Mouse (Mus musculus) G1E-ER4 (cell line): ENCODE measurements around the gene Kcnk7. TPM values are rescaled to one million over a fixed set of nuclear protein-coding genes. Genes with fewer than 3 reads are reported as not detected.

ENCODE experiments used
- GATA1 ChIP-seq: IDR thresholded peaks from one replicate; pipeline ENCODE4 v1.8.0; 2012; ENCODE audit warnings: low read length, inconsistent platforms
- polyA plus RNA-seq: library from polyadenylated mRNA; stranded (reverse); fragments of >175 nt; gene quantifications from 2 replicates; pipeline ENCODE4 v1.2.3, GENCODE M21; 2012

The Kcnk7 gene
- polyA plus RNA-seq: 0.21 and 0.23 TPM in 2 replicates

DNA sequence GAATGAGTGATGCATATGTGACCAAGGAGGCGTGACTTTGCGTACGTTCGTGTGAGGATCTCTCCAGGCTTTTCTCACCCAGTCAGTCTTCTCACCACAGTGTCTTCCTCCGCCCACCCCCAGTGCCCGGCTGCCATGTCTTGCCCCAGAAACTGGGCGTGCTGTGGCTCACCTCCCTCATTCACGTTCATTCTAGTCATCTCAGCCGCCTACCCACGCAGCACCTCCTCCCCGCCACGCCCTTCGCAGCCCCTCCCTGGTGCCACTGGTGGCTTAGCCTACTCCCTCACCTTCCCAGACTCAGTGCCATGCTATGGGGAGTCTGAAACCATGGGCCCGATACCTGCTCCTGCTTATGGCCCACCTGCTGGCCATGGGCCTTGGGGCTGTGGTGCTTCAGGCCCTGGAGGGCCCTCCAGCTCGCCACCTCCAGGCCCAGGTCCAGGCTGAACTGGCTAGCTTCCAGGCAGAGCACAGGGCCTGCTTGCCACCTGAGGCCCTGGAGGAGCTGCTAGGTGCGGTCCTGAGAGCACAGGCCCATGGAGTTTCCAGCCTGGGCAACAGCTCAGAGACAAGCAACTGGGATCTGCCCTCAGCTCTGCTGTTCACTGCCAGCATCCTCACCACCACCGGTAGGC, at the start of gene Kcnk7:
Gene Kcnk7 (plus strand): TSS at position 205 of the 638 bp plus-strand sequence.
- no peak for TF ChIP-seq GATA1

DNA sequence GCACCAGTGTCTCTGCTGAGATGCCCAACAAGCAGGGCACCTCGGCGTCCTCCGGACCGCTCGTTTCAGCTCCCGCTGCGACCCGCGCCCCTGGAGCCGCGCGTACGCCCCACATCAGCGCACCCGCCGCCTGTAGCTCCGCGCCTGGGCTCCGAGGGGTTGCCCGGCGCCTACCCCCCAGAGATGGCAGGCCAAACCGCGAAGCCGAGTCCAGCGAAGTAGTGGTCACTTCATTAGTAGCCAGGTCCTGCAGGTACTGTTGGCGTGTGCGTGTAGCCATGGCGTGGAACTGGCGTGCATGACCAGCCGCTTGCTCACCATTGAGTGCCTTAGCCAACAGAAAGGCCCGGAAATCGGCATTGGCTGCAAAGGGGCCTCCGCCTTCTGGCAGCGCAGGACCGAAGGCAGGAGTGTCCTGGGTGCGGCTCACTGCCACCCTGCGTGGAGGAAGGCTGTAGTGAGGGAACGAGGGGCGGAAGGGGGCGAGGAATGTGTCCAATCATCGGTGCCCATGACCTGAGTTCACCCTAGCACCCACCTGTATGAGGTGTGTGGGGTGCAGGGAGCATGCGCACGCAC, 49.4 kb upstream of the Kcnk7 start:
- TF ChIP-seq GATA1: no peak

DNA sequence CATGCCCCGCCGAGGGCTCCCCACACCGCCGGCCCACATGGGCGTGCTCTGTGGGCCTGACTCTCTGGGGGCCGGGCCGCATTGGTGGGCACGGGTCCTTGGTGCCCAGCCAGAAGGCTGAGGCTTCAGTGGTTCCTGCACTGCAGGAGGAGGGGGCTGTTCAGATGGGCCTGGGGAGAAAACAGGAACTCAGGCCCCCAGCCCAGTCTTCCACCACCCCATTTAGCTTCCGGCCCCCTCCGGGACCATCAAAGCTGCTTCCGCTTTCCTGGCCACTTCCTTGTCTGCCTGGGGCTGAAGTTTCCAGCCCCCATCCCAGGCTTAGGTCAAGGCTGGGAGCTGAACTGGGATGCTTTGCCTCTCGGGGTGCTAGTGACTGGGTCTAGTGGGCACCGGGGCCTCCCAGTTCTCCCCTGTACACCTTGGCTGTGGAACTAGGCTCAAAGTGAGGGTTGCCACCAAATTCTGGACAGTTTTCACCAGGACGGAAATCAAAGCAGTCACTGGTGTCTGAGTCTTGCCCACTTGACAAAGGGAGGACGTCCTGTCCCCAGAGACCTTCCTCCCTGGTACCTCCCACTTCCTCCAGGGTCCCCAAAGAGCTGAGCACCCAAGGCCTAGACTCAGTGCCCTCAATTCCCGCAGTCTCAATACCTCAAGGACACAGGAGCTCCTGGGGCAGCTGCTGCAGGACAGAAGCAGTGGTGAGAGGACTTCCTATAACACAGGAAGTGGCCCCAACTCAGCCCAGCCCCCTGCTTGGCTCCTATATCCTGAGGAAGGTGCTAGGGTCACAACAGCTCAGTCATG, 43.0 kb upstream of the Kcnk7 start:
- TF ChIP-seq GATA1: no peak

DNA sequence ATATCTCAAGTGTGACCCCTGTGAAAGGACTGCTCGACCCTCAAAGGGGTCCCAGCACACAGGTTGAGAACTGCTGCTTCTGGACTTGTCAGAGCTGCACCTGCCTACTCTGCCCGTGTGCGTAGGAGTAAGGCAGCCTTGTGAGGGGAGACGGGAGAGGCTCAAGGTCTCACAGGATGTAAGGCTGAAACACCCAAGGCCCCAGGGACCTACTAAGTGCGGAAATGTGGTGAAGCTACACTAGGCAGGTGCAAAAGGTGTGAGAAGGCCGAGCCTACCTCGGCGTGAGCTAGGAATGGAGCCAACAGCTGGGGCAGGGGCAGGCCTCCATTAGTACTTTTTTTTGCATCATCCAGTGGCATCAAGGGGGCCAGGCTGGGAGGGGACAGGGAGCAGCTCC, 41.9 kb upstream of the Kcnk7 start:
- no peak for TF ChIP-seq GATA1

DNA sequence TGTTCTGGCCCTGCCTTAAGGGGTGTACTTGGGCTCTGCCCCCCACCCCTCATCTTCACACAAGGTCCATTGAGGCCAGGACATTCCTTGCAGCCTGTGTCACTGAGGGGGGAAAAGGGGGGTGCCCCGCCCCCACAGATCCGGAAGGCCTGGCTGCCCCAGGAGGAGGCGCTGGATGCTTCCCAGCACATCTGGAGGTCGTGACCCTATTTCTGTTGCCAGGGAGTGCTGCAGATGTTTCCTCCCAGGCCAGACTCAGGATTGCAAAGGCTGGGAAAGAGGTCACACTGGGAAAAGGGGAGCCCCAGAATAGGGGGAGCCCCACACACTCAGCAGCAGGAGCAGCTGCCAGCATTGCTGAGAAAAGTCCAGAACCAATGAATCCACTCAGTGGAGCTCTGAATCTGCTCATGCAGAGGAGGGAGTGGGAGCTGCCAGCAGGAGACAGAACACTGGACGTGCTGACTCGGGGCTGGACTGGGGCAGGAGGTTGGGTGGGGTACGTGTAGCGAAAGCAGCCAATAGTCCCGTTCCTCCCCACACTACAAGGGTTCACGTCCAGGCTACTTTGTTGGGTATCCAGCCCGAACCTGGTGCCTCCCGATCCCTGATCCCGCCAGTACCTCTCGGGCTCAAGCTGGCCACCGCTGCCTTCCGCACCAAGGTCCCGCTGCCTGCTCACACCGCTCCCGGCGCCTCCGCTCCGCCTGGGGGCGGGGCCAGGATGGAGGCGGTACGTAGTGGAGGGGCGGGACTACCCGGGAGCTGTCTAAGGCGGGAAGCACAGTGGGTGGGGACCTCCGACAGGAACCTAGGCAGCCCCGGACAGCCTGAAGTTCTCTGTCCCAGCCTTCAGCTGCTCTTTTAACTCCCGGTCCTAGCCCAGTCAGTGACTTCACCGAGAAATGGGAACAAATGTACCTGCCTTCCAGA, 40.9 kb upstream of the Kcnk7 start, which contains the start of gene Sipa1:
Gene Sipa1 (minus strand): TSS at position 727 of the 933 bp plus-strand sequence.
- no peak for TF ChIP-seq GATA1

DNA sequence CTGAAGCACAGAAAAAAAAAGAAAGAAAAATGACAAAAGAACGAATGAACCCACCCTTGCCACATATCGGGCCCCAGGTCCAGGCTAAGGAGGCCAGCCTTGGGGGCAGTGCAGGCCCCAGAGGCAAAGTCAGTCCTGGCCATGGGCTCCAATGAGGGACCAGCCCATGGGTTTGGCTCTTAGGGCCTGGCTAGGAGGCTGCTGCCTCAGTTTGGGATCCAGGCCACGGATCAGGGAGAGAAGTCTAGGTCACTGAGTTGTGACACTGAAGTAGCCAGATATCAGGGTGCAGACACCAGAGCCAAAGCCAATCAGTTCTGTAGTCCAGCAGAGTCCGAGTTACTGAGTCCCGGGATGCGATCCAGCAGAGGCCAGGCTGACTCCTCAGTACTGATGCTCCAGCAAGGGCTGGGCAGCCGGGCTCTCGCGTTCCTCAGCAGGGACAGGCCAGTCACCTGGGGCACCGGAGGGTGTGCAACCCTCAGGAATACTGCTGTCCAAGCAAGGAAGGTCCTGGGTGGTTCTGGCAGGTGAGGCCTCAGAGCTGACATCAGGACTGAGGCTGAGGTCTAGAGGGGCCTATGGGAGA, 39.4 kb upstream of the Kcnk7 start:
- TF ChIP-seq GATA1: no peak

DNA sequence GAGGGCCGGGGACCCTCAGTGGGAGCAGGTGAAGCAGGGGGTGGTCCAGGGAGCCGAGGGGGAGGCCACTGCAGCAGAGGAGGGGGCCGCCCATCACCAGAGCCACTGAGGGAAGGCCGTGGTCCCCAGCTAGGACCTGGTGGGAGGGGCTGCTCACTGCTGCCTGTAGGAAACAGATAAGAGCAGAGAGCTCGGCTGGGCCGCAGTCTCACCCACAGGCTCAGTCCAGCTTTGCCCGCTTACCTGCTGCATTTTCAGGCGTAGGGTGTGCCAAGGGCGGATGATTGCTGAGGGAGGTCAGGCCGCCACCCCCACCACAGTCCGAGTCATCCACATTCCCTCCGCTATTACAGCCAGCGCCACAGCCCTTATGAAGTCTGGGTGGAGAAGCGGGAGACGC, 38.7 kb upstream of the Kcnk7 start:
- TF ChIP-seq GATA1: no peak

DNA sequence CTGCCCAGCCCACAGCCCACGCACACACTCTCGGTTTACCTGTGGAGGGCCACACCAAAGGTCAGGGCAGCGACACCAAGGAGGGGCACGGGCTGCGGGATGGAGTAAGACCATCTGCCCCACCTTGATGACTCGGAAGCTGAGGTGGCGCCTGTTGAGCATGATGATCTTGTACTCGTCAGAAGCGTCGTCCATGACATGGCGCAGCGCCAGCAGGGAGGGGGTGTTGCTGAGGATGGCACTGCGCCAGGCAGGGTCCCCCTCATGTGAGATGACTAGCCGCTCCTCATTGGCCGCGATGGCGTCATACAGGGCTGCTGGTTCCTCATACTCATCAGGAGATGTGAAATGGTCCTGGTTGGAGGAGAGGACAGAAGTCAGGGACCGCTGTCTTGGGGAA, 37.8 kb upstream of the Kcnk7 start:
- TF ChIP-seq GATA1: no peak

DNA sequence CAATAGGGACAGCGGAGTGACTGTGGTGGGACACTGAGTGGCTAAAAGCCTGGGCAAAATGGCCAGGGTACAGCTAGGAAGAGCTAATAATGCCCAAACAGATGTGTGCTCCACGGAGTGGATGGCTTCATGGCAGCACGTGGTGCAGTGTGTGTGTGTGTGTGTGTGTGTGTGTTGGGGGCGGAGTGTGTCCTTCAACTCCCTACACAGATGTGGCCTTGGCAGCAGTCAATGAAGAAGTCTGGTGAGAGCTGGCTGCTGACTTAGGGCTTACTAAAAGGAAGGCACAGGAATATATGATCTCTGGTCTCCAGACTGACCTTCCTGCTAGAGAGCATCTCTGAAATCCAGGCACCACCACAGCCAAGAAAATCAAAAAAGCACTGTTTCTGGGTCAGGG, 35.8 kb upstream of the Kcnk7 start:
- TF ChIP-seq GATA1: no peak

DNA sequence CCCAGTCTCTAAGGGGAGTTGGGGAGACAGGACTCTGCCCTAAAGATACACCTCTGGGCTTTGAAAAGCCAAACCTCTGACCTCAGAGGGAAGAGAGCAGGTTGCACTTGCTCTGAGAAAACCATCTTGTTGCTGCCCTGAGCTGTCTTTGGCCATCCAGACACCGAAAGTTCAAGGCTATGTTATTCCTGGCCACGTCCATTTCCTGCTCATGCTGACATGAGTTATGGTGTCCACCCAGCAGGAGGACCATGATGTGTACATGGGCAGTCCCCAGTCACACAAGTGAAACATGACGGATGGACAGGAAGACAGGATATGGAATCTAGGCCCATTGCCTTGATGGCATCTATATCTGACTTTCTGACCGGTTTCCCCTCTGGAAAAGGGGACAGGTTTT, 23.7 kb upstream of the Kcnk7 start:
- no peak for TF ChIP-seq GATA1

DNA sequence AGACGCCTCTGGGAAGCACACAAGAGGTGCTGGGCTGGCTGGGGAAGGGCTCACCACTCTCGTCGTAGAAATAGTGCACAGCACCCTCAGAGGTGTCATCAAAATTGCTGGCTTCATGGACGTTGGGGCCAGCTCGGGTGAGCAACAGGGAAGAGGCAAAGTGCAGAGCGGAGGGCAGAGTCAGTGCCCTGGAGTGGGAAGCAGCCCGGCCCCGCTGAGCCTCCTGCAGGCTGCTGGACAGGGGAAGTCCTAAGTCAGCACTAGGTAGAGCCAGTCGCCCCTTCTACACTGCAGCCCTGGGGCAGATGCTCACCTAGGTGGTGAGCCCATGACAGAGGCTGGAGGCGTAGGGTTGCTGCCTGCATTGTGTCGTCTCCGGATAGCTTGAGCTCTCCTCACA, 19.9 kb upstream of the Kcnk7 start:
- no peak for TF ChIP-seq GATA1

DNA sequence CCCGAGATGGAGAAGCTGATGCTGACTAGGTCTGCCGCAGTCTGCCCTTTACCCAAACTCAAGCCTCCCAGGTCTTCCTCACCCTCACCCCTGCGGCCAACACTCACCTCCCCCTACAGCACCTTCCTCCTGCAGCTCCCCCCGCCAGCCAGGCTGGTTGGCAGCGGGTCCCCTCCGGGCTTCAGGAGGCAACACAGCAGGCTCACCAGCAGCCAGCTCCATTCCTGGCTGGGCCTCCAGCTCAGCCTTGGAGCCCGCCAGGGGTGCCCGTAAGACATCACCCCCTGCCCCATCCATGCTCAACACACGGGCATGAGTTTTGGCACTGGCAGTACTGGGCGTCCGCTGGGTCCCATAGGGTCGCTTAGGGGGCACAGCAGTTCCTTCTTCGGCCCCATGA, 19.2 kb upstream of the Kcnk7 start:
- TF ChIP-seq GATA1: no peak

DNA sequence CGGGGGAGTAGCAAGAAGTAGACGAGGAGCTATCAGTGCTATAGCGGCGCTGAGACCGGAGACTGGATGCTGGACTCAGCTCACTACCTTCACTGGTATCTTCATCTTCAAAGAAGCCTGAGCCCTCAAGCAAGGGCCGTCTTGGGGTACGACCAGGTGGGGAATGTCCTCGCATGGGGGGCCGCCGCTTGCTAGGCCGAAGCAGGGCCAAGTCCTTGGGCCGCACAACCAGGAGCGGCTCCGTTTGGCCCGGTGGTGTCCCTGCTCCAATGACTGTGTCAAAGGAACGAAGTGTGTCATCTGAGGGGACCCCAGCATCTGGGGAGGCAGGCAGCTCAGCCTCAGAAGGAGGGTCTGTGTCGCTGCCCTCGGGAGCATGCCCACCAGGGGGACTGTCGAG, 18.7 kb upstream of the Kcnk7 start:
- no peak for TF ChIP-seq GATA1

DNA sequence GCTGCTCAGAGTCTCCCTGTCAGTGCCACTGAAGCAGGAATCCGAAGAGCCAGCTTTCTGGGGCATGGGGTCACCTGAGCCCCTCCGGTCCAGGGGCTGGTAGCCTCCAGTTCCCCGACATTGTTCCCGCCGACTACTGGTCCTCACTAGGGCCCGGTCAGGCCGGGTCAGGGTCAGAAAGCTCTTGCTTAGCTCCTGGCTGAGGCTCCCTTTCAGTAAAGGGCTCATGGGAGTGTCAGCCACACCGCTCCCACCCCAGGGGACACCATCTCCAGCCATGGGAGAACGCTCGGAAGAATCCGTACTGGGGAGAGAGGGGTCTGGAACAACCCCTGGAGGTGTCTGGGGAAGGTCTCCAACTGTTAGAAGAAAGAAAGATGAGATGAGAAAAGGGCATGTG, 18.3 kb upstream of the Kcnk7 start:
- no peak for TF ChIP-seq GATA1

DNA sequence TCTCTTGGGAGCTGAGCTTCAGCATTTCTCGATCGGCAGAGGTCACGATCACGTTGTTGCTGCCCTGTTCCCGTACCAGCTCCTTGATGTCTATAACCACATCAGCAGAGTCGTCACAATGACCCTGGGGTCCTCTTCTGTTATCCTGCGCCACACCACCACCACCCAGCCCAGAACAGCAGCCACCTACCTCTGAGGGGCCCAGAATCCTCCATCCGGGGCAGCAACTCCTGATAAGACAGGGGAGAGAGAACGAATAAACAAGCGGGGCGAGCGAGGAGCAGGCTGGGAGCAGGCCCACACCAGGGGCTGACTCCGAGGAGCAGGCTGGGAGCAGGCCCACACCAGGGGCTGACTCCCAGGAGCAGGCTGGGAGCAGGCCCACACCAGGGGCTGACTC, 17.7 kb upstream of the Kcnk7 start:
- no peak for TF ChIP-seq GATA1
